Mouse (Mus musculus) kidney, embryonic 16.5 days (tissue): Measurements from ENCODE around the gene Sh3bp1. TPM values are rescaled to one million over a fixed set of nuclear protein-coding genes. Genes with fewer than 3 reads are reported as not detected.
A peak's percentile ranks its signal among the peaks of the same experiment; 100 is the strongest.

Source experiments
- ATAC-seq: fragments of 200-750 bp; cut with Nextera tagmentation; 2 replicates; pipeline ENCODE4 v1.8.0; 2017; ENCODE audit warnings: moderate TSS enrichment; ENCODE audit not compliant: low FRiP score, low TSS enrichment
- H3K27ac ChIP-seq: fragments of 300-500 bp; sonication (generic); 2 replicates; pipeline ENCODE4 v1.5.1; 2014; ENCODE audit warnings: low read length
- H3K27me3 ChIP-seq: fragments of 300-500 bp; sonication (generic); 2 replicates; pipeline ENCODE4 v1.6.1; 2014; ENCODE audit warnings: low read length, control low read depth, mixed read lengths; ENCODE audit not compliant: insufficient read depth
- H3K36me3 ChIP-seq: fragments of 300-500 bp; sonication (generic); 2 replicates; pipeline ENCODE4 v1.6.1; 2014; ENCODE audit warnings: low read length, control low read depth, mixed read lengths; ENCODE audit not compliant: insufficient read depth
- H3K4me1 ChIP-seq: fragments of 300-500 bp; sonication (generic); 2 replicates; pipeline ENCODE4 v1.6.1; 2014; ENCODE audit warnings: low read length, control low read depth, mixed read lengths; ENCODE audit not compliant: insufficient read depth
- H3K4me2 ChIP-seq: fragments of 300-500 bp; sonication (generic); replicated peaks from 2 replicates; pipeline ENCODE4 v1.6.1; 2014; ENCODE audit warnings: low read depth, low read length
- H3K4me3 ChIP-seq: fragments of 300-500 bp; sonication (generic); 2 replicates; pipeline ENCODE4 v1.5.1; 2014; ENCODE audit warnings: mild to moderate bottlenecking, low read length
- H3K9ac ChIP-seq: fragments of 300-500 bp; sonication (generic); replicated peaks from 2 replicates; pipeline ENCODE4 v1.6.1; 2014; ENCODE audit warnings: low read length
- H3K9me3 ChIP-seq: fragments of 300-500 bp; sonication (generic); 2 replicates; pipeline ENCODE4 v1.6.1; 2016; ENCODE audit warnings: low read length, control low read depth
- WGBS: fragments of 180-500 bp; shearing (Covaris S2); extraction: QIAGEN DNeasy Blood & Tissue Kit; methylation state at CpG from one replicate; pipeline ENCODE4 v1.1.7; 2014; 5-methylcytosine and 5-hydroxymethylcytosine counted together
- polyA plus RNA-seq: library from polyadenylated mRNA; unstranded; fragments of >200 nt; fragmentation: Nextera tagmentation; extraction: Ambion mirVana; gene quantifications from 2 replicates; pipeline ENCODE4 v1.2.1, GENCODE M21; 2015

The Sh3bp1 gene
- polyA plus RNA-seq, 1 experiment from 2014 or later, result 33.1 TPM

DNA sequence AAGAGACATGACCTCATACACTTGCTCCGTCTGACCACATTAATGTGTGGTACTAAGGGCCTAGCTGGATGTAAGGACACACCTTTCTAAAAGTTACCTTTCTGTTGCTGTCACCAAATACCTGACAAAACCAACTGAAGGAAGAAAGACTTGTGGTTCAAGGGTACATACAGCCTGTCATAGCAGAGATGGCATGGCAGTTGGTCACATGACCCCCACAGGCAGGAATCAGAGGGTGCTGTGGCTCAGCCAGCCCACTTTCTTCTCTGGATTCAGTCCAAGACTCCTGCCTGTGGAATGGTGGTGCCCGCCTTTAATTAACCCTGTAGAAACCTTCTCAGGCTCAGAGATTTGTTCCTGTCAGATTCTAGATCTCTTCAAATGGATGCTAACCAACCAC is 36.4 kb upstream of the Sh3bp1 start:
- Histone ChIP-seq H3K27me3 (no peaks in the 10 kb centered on the region), H3K27ac (peak overlapping the region; percentile 13; the same call in 1 of the 2 replicates), H3K4me2 (no peak overlapping the region), H3K4me3 (no peak overlapping the region), H3K4me1 (peaks cover 19% of the 10 kb centered on the region), H3K9ac (no peak overlapping the region), H3K9me3 (no peaks in the 10 kb centered on the region), H3K36me3 (no peaks in the 10 kb centered on the region)
- 66% methylated on average over 2 of the region's 2 CpGs for WGBS
- no peak for ATAC-seq

DNA sequence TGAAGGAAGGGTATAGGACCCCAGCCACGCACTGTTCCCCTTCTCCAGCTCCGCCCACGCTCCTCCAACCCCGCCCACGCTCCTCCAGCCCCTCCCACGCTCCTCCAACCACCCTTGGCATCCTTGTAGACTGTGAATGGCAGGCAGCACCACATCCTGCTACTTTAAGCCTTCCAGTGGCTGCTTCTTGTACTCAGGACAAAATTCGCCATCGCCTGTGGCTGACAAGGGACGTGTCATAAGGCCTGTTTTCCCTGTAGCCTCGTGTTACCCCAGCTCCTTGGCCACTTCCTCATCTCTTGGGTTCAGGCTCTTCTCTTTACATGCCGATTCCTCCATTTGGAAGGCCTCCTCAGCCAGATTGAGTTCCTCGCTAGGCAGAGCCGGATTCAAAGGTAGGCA is 35.7 kb upstream of the Sh3bp1 start:
- Histone ChIP-seq H3K27ac (peak overlapping the region; percentile 13; the same call in 1 of the 2 replicates), H3K27me3 (no peaks in the 10 kb centered on the region), H3K4me3 (no peak overlapping the region), H3K9ac (0 out of 2 replicates have a peak overlapping the region, but pooled peaks have one; percentile 8), H3K4me1 (peaks cover 26% of the 10 kb centered on the region), H3K4me2 (0 out of 2 replicates have a peak overlapping the region, but pooled peaks have one; percentile 2), H3K36me3 (no peaks in the 10 kb centered on the region), H3K9me3 (no peaks in the 10 kb centered on the region)
- ATAC-seq, result peak; percentile 43; the same call in 1 of the 2 replicates
- 32% methylated on average over 13 of the region's 13 CpGs for WGBS

DNA sequence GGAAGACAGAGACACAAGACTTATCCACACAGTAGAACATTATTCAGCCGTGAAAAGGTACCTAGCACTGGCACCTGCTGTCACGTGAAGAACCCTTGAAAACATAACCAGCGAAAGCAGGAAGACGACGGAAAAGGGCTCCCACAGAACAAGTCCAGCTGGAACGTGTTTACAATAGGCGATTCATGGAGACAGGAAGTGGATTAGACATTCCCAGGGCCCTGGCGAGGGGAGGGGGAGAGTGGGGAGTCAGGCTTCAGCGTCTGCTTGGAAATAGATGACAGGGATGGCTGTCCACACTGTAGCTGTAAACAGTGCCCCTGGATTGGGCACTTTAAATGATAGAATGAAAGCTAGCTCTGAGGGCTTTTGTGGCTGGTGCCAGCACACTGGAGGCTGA is 31.2 kb upstream of the Sh3bp1 start:
- H3K4me1 ChIP-seq, result peaks cover 26% of the 10 kb centered on the region
- H3K36me3 ChIP-seq, result no peaks in the 10 kb centered on the region
- no peak overlapping the region for H3K4me3 ChIP-seq
- H3K27ac ChIP-seq, result peak overlapping the region; percentile 92
- 6% methylated on average over 9 of the region's 9 CpGs for WGBS
- no peak overlapping the region for H3K4me2 ChIP-seq
- H3K9me3 ChIP-seq, result no peaks in the 10 kb centered on the region
- no peaks in the 10 kb centered on the region for H3K27me3 ChIP-seq
- ATAC-seq, result peak; percentile 75
- no peak overlapping the region for H3K9ac ChIP-seq

DNA sequence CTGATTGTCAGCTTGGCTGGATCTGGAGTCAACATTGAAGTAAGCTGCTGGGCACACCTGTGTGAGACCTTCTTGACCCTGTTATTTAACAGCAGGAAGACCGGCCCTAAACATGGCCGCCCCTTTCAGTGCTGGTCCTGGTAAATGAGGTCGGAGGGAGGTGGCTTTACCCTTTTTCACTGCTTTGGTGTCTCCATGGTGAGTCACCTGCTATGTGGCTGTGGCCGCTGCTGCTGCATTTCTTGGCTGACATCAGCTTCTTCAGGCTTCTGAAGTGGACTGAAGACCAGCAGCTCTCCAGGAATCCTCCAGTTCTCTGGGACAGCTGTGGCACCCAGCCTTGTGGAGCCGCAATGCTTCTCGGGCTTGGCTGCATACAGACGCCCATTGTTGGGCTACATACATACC is 30.7 kb upstream of the Sh3bp1 start:
- no peak overlapping the region for H3K9ac ChIP-seq
- H3K4me2 ChIP-seq, result no peak overlapping the region
- H3K4me1 ChIP-seq, result peaks cover 22% of the 10 kb centered on the region
- H3K9me3 ChIP-seq, result no peaks in the 10 kb centered on the region
- peak; percentile 41; the same call in 1 of the 2 replicates for ATAC-seq
- WGBS, result 63% methylated on average over 7 of the region's 7 CpGs
- no peaks in the 10 kb centered on the region for H3K36me3 ChIP-seq
- H3K27me3 ChIP-seq, result no peaks in the 10 kb centered on the region
- H3K27ac ChIP-seq, result peak overlapping the region; percentile 92
- H3K4me3 ChIP-seq, result no peak overlapping the region

DNA sequence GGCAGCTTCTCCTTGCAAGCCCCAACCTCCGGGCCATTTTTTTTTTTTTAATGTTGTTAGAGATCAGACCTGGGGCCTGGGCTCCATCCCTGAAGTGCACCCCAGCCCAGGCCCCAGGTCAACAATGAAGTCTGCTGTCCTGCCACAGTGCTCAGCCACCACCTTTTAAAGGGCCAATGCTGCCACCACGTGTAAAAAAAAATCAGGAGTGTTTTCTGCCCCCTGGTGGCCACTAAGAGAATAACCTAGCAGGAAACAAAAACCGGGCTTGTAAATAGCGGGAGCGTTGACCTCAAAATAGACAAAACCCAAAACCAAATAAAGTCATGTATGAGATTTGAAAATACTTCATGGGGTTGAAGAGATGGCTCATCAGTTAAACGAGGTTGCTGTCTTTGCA is 29.8 kb upstream of the Sh3bp1 start:
- no peak for ATAC-seq
- Histone ChIP-seq H3K4me2 (no peak overlapping the region), H3K27ac (no peak overlapping the region), H3K36me3 (no peaks in the 10 kb centered on the region), H3K9me3 (no peaks in the 10 kb centered on the region), H3K27me3 (no peaks in the 10 kb centered on the region), H3K4me1 (peaks cover 19% of the 10 kb centered on the region), H3K4me3 (no peak overlapping the region), H3K9ac (no peak overlapping the region)
- 29% methylated on average over 6 of the region's 6 CpGs for WGBS

GRCm38 (mm10) chr15:78872021-78872608 is 27.5 kb upstream of the Sh3bp1 start:
- 45% methylated on average over 5 of the region's 5 CpGs for WGBS
- Histone ChIP-seq H3K27ac (no peak overlapping the region), H3K4me1 (peaks cover 34% of the 10 kb centered on the region)

DNA sequence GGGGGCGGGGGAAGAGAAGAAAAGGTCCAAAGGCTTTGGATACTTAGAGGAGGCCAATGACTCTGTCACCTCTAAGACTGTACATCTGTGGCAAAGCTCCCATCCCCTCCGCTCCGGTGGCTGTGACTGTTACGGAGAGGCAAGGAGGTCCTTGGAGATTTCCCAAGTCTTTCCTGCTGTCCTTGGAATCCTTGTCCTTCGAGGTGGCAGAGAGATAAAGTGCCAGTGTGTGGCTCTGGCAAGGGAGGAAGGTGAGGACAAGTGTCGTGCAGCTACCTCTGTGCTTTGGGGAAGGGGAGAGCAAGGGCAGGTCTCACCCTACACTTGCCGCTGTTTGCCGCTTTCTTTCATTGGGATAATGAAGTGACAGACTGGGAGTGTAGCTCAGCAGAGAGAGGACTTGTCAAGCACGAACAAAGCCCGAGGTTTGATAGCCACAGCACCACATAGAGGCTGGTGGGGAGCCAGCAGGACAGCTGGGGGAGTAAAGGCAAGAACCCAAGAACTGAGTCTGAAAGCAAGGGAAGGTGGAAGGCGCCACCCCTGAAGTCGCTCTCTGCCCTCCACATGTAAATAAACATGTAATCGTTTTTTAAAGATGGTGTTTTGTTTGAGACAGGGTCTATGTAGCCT is 25.6 kb upstream of the Sh3bp1 start:
- ATAC-seq, result no peak
- 58% methylated on average over 13 of the region's 13 CpGs for WGBS
- Histone ChIP-seq H3K4me2 (no peak overlapping the region), H3K27ac (no peak overlapping the region), H3K9ac (no peak overlapping the region), H3K9me3 (no peaks in the 10 kb centered on the region), H3K36me3 (no peaks in the 10 kb centered on the region), H3K4me3 (no peak overlapping the region), H3K27me3 (no peaks in the 10 kb centered on the region), H3K4me1 (peaks cover 31% of the 10 kb centered on the region)

More at GRCm38 (mm10) chr15:78872021-78872608, 27.5 kb upstream of the Sh3bp1 start:
- Histone ChIP-seq H3K4me3 (no peak overlapping the region), H3K9me3 (no peaks in the 10 kb centered on the region), H3K27me3 (no peaks in the 10 kb centered on the region), H3K4me2 (no peak overlapping the region), H3K9ac (0 out of 2 replicates have a peak overlapping the region, but pooled peaks have one; percentile 28), H3K36me3 (no peaks in the 10 kb centered on the region)
- ATAC-seq, result no peak

- Histone ChIP-seq H3K27ac (peak overlapping the region; percentile 100), H3K4me1 (peaks cover 34% of the 10 kb centered on the region), H3K4me3 (no peak overlapping the region), H3K4me2 (no peak overlapping the region), H3K9ac (peak overlapping the region; percentile 45; the same call in 1 of the 2 replicates), H3K9me3 (no peaks in the 10 kb centered on the region), H3K36me3 (no peaks in the 10 kb centered on the region; the same call in 1 of the 2 replicates), H3K27me3 (no peaks in the 10 kb centered on the region)
- WGBS, result 75% methylated on average over 8 of the region's 8 CpGs
- no peak for ATAC-seq
These were observed 24.6 kb upstream of the Sh3bp1 start for GRCm38 (mm10) chr15:78874989-78875388.

DNA sequence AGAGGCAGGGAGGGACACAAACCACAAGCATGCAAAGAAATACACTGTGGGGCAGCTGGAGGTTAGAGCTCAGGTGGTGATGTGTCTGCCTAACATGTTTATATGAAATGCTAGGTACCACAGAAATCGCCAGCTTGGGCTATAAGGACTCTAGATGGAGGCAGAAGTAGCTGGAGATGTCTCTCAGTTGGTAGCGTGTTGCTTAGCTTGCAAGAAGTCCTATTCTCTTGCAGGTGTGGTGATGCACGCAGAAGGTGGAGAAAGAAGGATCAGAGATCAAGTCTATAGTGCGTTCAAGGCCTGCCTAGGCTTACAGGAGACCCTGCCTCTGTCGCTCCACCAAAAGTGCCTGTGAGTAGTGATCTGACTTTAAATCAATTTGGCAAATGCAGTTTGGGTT is 24.0 kb upstream of the Sh3bp1 start:
- no peaks in the 10 kb centered on the region for H3K27me3 ChIP-seq
- peak overlapping the region; percentile 45 for H3K9ac ChIP-seq
- ATAC-seq, result no peak
- H3K4me3 ChIP-seq, result no peak overlapping the region; the same call in 1 of the 2 replicates
- peak overlapping the region; percentile 100 for H3K27ac ChIP-seq
- peaks cover 35% of the 10 kb centered on the region for H3K4me1 ChIP-seq
- H3K4me2 ChIP-seq, result peak overlapping the region; percentile 72
- peaks cover under 1% of the 10 kb centered on the region; the same call in 1 of the 2 replicates for H3K36me3 ChIP-seq
- 81% methylated on average over 5 of the region's 5 CpGs for WGBS
- no peaks in the 10 kb centered on the region for H3K9me3 ChIP-seq

DNA sequence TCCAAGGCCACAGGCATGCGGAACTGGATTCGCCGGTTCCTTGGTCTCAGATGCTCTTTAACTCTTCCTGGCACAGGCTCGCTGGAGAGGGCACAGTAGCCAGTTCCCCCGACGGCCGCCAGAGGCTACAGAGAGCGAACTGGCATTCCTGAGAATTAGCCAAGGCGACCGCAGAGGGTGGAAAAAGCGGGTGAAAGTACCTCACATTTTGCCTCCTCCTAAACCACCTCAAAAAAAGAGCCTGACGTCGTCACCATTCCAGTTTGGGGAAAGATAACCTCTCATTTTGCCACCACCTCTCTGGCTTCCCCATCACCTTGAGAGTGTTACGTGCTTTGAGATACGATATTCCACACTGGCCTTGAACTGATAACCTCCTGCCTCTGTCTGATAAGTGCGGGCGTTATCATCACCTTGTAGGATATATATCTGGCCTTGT is 23.3 kb upstream of the Sh3bp1 start:
- peak; percentile 28 for ATAC-seq
- no peaks in the 10 kb centered on the region for H3K9me3 ChIP-seq
- peaks cover 37% of the 10 kb centered on the region for H3K4me1 ChIP-seq
- H3K27ac ChIP-seq, result peak overlapping the region; percentile 100
- H3K9ac ChIP-seq, result peak overlapping the region; percentile 89
- H3K27me3 ChIP-seq, result no peaks in the 10 kb centered on the region
- H3K36me3 ChIP-seq, result peaks cover 8% of the 10 kb centered on the region
- WGBS, result 4% methylated on average over 17 of the region's 17 CpGs
- peak overlapping the region; percentile 72 for H3K4me2 ChIP-seq
- H3K4me3 ChIP-seq, result peak overlapping the region; percentile 77
